Mouse (Mus musculus): ENCODE data around the gene Ell2.

Ell2 gene

GRCm38 (mm10) chr13:75766967-75767366 is 60.4 kb downstream of the Ell2 start:
- DNase-seq (ENCODE audit: low read depth), result no peak

- DNase-seq (ENCODE audit: low read depth), result no peak
Observed at GRCm38 (mm10) chr13:75770744-75771143, 64.2 kb downstream of the Ell2 start.

- DNase-seq (ENCODE audit: low read depth), result no peak
Observed at GRCm38 (mm10) chr13:75771404-75771803, 64.8 kb downstream of the Ell2 start.

GRCm38 (mm10) chr13:75771984-75772730 is 65.6 kb downstream of the Ell2 start:
- no peak for DNase-seq (ENCODE audit: low read depth)

DNA sequence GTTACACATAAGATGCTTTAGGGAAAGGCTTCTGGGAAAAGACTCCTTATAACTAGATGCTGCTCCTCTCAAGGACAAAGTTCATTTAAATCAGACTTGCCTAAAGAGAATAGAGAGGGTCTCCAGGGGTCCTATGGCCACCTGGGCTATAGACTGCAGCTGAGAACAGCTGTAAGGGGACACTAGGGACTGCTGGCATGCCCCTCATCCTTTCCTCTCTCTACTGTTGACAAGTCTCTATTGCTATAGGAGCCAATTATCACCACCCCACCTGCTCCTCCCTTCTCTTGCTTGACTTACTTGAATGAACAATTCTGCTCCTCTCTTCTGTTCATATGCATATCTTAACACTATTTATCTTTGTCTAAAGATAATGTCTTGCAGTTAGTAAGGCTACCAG is 69.4 kb downstream of the Ell2 start:
- DNase-seq (ENCODE audit: low read depth), result no peak

DNA sequence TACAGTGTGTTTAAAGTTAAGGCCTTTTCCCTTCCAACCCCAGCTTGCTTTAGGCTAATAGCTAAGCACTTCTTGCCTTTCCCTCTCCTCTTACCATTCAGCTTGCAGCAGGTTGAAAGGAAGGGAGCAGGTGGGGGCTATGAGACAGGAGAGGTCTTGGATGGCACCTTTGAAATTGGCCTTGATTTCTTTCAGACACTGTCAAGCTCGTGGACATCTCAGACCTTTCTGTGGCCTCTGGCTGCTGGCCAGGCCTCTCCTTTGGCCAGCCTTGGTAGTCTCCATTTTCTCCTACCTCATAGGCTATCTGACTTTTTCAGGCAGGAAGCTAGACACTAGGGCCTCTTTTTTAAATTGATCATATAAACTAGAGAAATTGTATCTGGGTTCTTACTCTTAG is 70.1 kb downstream of the Ell2 start:
- DNase-seq (ENCODE audit: low read depth), result no peak

DNA sequence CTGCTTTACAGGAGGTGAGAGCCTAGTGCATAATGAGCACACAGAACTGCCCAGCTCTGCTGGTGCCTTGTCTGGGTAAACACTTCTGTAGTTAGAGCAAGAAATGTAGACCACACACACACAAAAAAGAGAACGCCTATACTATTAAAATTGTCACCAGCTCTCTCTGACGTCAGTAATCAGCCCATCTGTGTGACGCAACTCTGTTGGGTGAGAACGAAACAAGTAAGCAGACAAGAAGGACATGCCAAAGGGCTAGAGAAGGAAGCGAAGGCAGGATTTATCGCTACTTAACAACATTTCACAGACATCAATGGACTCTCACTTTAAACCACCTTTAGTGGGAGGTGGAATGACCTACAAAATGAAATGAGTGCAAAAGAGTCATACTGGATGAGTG is 71.6 kb downstream of the Ell2 start:
- no peak for DNase-seq (ENCODE audit: low read depth)

DNA sequence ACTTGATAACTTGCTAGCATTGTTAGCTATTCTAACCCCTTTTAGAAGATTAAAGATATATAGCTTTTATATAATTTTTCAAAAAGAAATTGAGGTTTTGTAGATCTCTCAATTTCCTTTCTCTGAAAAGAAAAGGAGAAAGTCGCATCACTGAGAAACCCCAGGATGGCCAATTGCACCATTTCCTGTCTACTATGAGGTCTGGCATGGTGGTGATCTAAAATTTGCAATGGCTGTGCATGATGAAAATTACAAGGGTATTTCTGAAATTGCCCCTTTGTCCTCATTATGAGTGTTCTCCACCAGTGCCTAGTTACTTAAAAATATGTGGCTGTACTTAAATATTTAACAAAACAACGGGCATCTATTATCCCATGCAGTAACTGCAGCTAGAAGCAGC is 72.6 kb downstream of the Ell2 start:
- DNase-seq (ENCODE audit: low read depth), result no peak

DNA sequence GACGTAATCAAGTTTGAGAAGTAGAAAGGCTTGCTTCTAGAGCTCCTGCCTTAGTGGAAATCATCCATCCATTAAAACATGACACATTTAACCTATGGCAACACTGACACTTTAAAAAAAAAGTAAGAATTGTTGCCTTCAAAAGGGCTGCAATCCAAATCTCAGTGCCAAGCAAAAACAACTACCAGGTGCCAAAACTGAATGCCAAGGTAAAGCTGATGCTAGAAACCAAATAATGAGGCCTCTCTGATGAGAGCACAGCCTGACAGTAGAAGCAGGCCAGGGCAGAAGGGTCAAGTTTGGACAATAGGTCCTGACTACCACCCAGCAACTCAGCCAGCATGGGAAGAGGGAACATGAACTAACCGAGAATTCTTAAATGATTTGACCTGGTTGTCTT is 73.5 kb downstream of the Ell2 start:
- DNase-seq (ENCODE audit: low read depth), result no peak

DNA sequence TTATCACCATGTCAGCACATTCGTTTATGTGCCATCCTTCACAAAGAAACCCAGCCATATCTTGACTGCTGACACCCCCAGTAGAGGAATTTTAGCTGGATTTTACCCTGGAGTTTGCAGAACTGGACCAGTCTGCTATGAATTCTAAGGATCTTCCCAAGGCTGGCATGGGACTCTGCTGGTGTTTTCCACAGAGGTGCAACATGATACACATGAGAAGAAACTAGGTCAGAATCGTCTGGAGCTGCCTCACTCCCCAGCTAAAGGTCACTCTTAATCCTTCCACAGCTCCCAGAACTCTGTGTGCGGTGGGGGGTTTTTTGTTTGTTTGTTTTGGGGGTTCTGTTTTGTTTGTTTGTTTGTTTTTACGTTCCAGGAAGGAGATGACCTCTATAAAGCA is 79.2 kb downstream of the Ell2 start:
- no peak for DNase-seq (ENCODE audit: low read depth)

GRCm38 (mm10) chr13:75786264-75786663 is 79.7 kb downstream of the Ell2 start:
- DNase-seq (ENCODE audit: low read depth), result no peak

GRCm38 (mm10) chr13:75787364-75787763 is 80.8 kb downstream of the Ell2 start:
- DNase-seq (ENCODE audit: low read depth), result no peak

DNA sequence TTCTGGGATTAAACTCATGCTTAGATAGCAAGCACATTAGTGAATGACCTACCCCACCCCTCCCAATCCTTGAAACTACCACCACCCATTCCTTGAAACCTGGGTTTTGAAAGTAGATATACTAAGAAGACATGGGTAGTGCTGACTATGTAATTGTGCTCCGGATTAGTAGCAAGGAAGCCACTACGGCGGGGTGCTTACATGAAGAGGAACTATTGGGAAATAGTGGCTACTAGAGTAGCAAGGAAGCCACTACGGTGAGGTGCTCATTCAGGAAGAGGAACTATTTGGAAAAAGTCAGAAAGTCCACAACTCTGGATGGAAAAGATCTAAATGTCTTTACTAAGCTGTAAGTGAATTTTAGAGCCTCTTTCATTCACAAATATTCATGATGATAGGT is 81.6 kb downstream of the Ell2 start:
- no peak for DNase-seq (ENCODE audit: low read depth)

GRCm38 (mm10) chr13:75789061-75789834 is 82.7 kb downstream of the Ell2 start:
- no peak for DNase-seq (ENCODE audit: low read depth)

- DNase-seq (ENCODE audit: low read depth), result no peak
Observed at GRCm38 (mm10) chr13:75790550-75791205, 84.1 kb downstream of the Ell2 start.

- DNase-seq (ENCODE audit: low read depth), result no peak
Observed at GRCm38 (mm10) chr13:75793863-75794629, 87.5 kb downstream of the Ell2 start.

- DNase-seq (ENCODE audit: low read depth), result peak; percentile 89
Observed at GRCm38 (mm10) chr13:75797369-75798141, 91.0 kb downstream of the Ell2 start.

DNA sequence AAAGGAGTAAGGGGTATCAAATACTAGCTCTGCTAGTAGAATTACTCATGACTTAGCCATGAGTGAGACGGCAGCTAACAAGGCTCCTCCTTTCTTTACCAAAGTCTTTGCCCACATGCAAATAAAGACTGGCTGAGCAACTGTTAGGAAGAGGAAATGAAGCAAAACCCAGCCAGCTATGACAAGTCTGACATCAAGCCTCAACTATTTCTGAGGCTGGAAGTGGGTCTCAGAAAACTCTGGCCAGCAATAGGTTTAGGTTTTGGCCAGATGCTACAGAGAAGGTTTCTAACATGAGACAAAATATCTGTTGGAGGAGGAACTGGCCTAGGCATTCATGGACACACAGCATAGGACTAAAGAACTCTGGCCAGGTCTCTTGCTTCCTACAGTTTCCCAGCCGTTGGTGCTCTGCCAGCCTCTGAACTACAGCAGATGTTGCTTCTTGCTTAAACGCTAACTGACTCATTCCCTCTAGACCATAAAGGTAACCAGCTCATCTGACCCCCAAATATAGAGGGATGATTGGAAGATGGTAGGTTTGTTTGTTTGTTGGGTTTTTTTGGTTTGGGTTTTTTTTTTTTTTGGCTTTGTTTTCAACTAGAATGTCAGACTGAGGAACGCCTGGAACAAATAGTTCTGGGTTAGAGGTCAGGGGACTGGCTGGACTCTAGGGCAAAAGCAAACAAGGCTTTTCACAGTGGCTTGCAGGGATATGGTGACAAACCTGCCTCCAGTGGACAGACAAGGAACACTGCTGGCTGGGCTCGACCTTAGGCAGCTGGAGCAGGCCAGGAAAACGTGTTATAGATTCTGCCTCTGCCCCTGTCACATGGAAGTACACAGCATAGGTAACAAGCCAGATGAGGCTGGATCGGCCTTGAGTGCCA is 92.1 kb downstream of the Ell2 start:
- no peak for DNase-seq (ENCODE audit: low read depth)

- no peak for DNase-seq (ENCODE audit: low read depth)
Observed at GRCm38 (mm10) chr13:75799421-75799820, 92.9 kb downstream of the Ell2 start.

DNA sequence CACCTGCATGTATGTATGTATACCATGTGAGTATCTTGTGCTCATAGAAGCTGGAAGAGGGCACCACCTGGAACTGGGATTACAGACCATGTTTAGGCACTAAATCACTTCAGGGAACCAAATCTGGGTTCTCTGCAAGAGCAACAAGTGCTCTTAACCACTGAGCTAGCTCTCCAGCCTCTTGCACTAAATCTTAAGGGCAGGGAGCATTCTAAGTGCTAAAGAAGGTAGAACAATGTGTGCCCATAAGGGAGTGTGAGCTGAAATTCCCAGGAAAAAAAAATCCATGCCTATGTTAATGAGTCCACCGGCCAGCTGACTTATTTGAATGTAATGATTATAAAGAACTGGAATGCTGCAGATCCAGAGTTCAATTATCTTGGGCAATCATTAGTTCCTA is 101.4 kb downstream of the Ell2 start:
- no peak for DNase-seq (ENCODE audit: low read depth)

Data from c-Kit-positive CD71-negative TER-119-negative erythroid progenitor cells, embryonic 14.5 days (primary cell).